12 mouse cellular contexts compared by ENCODE assay signal in genomic region chr2:90577451-90578279, GRCm38 (mm10). TPM values are rescaled to one million over a fixed set of nuclear protein-coding genes. Genes with fewer than 3 reads are reported as not detected.
A peak's percentile ranks its signal among the peaks of the same experiment; 100 is the strongest.
DNase-seq lines count a peak whose midpoint lies in the region; TF ChIP-seq lines count a peak whose summit lies in the region.
"Had no signal": no experiment of that assay in that cellular context is flagged by ENCODE, and none has a peak within 500 bp of the region (broad histone marks: within the 10 kb centered on the region; RNA-seq: fewer than 3 reads in every experiment).

No protein-coding gene starts in this region.

- peaks cover 16% of the 10 kb centered on the region for H3K4me1 ChIP-seq in liver, adult 2 months (ENCODE audit: control insufficient read depth, insufficient read depth, low read length)
- no peaks in the 10 kb centered on the region for H3K4me1 ChIP-seq in brown adipose tissue, adult 24 weeks (ENCODE audit: control insufficient read depth, insufficient read depth, insufficient read length, low read length)
- peaks cover 70% of the 10 kb centered on the region for H3K4me1 ChIP-seq in megakaryocyte, embryonic 14.5 days

- H3K27ac ChIP-seq in gastrocnemius, adult 2 months: peak overlapping the region; percentile 3; the same call in 1 of the 2 replicates
- H3K27ac ChIP-seq in liver, adult 2 months (replicated peaks; ENCODE audit: insufficient read depth, low read depth, low read length): peak overlapping the region; percentile 57
- H3K27ac ChIP-seq in brown adipose tissue, adult 24 weeks (replicated peaks; ENCODE audit: low read depth, low read length): peak overlapping the region; percentile 29
- H3K27ac ChIP-seq: heart, embryonic 15.5 days; limb, embryonic 15.5 days had no signal

- no peak for TF ChIP-seq CTCF in gastrocnemius, adult 2 months (IDR thresholded peaks at IDR 0.05)
- TF ChIP-seq CTCF in liver, adult 2 months (IDR thresholded peaks at IDR 0.05; ENCODE audit: low read depth, low read length): no peak

- TF ChIP-seq POLR2A in liver, adult 2 months (IDR thresholded peaks at IDR 0.05; ENCODE audit: extremely low read depth, insufficient read depth, low read length): no peak

- H3K9me3 ChIP-seq in megakaryocyte, embryonic 14.5 days: no peaks in the 10 kb centered on the region
- H3K9me3 ChIP-seq: heart, embryonic 15.5 days; limb, embryonic 15.5 days had no signal

- no peak overlapping the region for H3K9ac ChIP-seq in liver, adult 2 months (ENCODE audit: low read depth, low read length)
- H3K9ac ChIP-seq: heart, embryonic 15.5 days; limb, embryonic 15.5 days had no signal

- intact Hi-C loops in gastrocnemius, adult 2 months (cut with DNase I): loop anchor here (5.0 kb wide), 2 partner anchors 35 to 85 kb away; no protein-coding TSS in a partner anchor
- intact Hi-C loops in left cerebral cortex, postnatal 25 days (cut with DNase I): no loop called here
- intact Hi-C loops in gastrocnemius, postnatal 14 days (cut with DNase I; ENCODE audit: low total_unique reads): no loop called here

- no peak overlapping the region; the same call in 1 of the 2 replicates for H3K4me3 ChIP-seq in gastrocnemius, adult 2 months
- 0 out of 2 replicates have a peak overlapping the region, but pooled peaks have one; percentile 3 for H3K4me3 ChIP-seq in liver, adult 2 months (ENCODE audit: insufficient read depth, low read depth, low read length)
- H3K4me3 ChIP-seq in brown adipose tissue, adult 24 weeks (ENCODE audit: insufficient read depth, low read depth, low read length): 0 out of 2 replicates have a peak overlapping the region, but pooled peaks have one; percentile 17
- peak overlapping the region; percentile 99 for H3K4me3 ChIP-seq in megakaryocyte, embryonic 14.5 days (replicated peaks)
- H3K4me3 ChIP-seq: heart, embryonic 15.5 days; limb, embryonic 15.5 days had no signal

- no peaks in the 10 kb centered on the region for H3K36me3 ChIP-seq in liver, adult 2 months (ENCODE audit: control insufficient read depth, insufficient read depth, low read length)
- H3K36me3 ChIP-seq in megakaryocyte, embryonic 14.5 days (replicated peaks; ENCODE audit: low read length): peaks cover 12% of the 10 kb centered on the region
- H3K36me3 ChIP-seq: heart, embryonic 15.5 days; limb, embryonic 15.5 days had no signal

- no peak for DNase-seq in gastrocnemius, adult 2 months
- DNase-seq in gastrocnemius, postnatal 4 days (ENCODE audit: low spot score in 2 of 2): no peak
- DNase-seq in liver, adult 2 months (ENCODE audit: extremely low read depth, low read depth, low spot score): peak; percentile 54
- DNase-seq in liver: no peak
- no peak for DNase-seq in left cerebral cortex, postnatal 25 days (ENCODE audit: low spot score in 2 of 2)
- DNase-seq in gastrocnemius, postnatal 14 days: no peak
- DNase-seq: adrenal gland, postnatal 36 days; layer of hippocampus, adult 9-11 months had no signal

- H3K79me2 ChIP-seq in liver, adult 2 months (ENCODE audit: control insufficient read depth, insufficient read depth, low read length): peaks cover 31% of the 10 kb centered on the region

- 71% methylated on average over 7 of the region's 7 CpGs for WGBS in liver, adult 2 months

- no peaks in the 10 kb centered on the region for H3K27me3 ChIP-seq in liver, adult 2 months (ENCODE audit: control insufficient read depth, insufficient read depth, low read length)
- no peaks in the 10 kb centered on the region for H3K27me3 ChIP-seq in megakaryocyte, embryonic 14.5 days (replicated peaks)

RNA-seq across cellular contexts. Expression of gene Ptprj, which starts 2.8 kb away (rescaled TPM):
- total RNA-seq in gastrocnemius, adult 2 months (2021): 1 to 10 TPM; 2.1 to 4.2 TPM
- total RNA-seq in gastrocnemius, postnatal 4 days (2021): 10 to 100 TPM; 12.5 to 12.7 TPM
- total RNA-seq in liver, adult 2 months (2014; rRNA removed): 35.2 and 43.3 TPM in 2 replicates
- 12.1 and 14.0 TPM in 2 replicates for polyA plus RNA-seq in liver, adult 2 months (2012; rRNA removed)
- 2.1 and 4.2 TPM in 2 replicates for polyA plus RNA-seq in brown adipose tissue, adult 24 weeks (2012; ENCODE audit: insufficient read depth, insufficient read length, missing spikeins)
- polyA plus RNA-seq in megakaryocyte, embryonic 14.5 days (2012; ENCODE audit: insufficient read depth, low replicate concordance): 2.2 and 8.7 TPM in 2 replicates
- total RNA-seq in left cerebral cortex, postnatal 25 days (2021): 100 to 1,000 TPM; 116 to 122 TPM
- total RNA-seq in gastrocnemius, postnatal 14 days (2021): 1 to 10 TPM; 6.5 to 6.6 TPM

Comparison
In these comparisons a context has a peak if more than half of its experiments do, and no peak if none do; other contexts are left out.
1. H3K27ac ChIP-seq: peak in every context shown above with its lines; median percentile 57 in liver, adult 2 months; 29 in brown adipose tissue, adult 24 weeks; 3 in gastrocnemius, adult 2 months.